Mouse (Mus musculus) neutrophil, adult 5-6 weeks (primary cell): Measurements from ENCODE around the gene Aen. TPM values are rescaled to one million over a fixed set of nuclear protein-coding genes. Genes with fewer than 3 reads are reported as not detected.

Experiments used
- ATAC-seq: fragments of 151-379, 151-347 bp; 2 replicates; pipeline ENCODE4 v1.8.0; 2017; ENCODE audit warnings: mild to moderate bottlenecking, moderate TSS enrichment; ENCODE audit not compliant: insufficient number of reproducible peaks, poor library complexity, low FRiP score, severe bottlenecking; ENCODE audit errors: extremely low read depth
- total RNA-seq: library from RNA; stranded (forward); fragments of 200-1000 nt; gene quantifications from 2 replicates; pipeline ENCODE4 v1.2.3, GENCODE M21; 2017

Gene Aen
- total RNA-seq, 1 experiment from 2014 or later, result 41.3 TPM

DNA sequence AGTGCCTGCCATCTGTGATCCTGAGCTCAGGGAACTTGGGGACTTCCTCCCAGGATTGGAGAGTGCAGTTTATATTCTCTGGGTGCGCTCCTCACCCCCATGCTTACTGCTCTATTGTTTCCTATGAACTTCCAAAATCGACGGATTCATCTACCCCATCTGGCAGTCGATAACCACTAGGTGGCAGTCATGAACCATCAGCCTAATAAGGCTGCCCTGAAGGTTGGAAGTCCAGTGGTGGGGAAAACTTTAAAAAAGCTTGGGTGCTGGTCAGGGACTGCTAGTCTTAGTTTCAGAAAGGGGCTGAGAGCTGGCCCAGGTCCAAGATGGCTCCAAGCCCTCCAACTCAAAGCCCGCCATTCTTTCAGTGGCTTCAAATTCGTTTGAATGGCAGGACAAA lies 28.6 kb downstream of the Aen start:
- peak; percentile 47; the same call in 1 of the 2 replicates for ATAC-seq

DNA sequence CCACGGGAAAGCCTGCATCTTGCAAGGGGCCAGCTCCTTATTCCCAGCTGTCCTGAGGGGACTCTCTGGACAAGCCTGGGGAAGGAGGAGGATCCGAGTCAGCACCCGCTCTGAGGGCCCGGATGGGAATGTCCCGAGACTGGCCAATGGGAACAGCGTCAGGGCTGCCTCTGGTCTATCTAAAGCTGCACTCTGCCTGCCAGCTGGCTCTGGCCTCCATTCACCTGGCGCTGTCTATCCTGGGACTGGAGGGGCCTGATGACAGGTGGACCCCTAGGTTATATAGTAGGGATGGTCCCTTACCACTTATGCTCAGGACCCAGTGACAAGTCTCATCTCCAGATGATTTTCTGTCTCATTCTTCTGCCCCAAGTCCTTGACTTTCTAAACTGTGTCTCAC lies 29.1 kb downstream of the Aen start:
- no peak for ATAC-seq

- ATAC-seq, result no peak
These were observed 30.0 kb downstream of the Aen start for GRCm38 (mm10) chr7:78925680-78926079.

DNA sequence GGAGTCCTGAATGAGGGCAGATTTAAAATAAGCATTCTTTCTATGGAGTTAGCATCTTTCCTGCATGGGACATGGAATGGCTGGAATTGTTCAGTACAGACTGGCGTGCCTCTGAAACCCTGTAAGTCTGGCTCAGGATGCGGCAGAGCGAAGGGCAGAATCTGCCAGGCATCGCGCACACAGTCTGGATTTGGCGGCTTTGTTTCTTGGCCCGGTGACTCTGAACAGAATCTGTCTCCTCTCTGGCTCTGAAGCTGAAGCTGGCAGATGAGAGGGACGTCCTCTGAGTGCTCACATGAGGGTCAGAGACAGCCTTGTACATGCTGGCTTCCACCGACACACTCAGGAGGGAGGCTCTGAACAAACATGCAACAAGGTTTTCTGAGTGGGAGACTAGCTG lies 30.5 kb downstream of the Aen start:
- no peak for ATAC-seq

DNA sequence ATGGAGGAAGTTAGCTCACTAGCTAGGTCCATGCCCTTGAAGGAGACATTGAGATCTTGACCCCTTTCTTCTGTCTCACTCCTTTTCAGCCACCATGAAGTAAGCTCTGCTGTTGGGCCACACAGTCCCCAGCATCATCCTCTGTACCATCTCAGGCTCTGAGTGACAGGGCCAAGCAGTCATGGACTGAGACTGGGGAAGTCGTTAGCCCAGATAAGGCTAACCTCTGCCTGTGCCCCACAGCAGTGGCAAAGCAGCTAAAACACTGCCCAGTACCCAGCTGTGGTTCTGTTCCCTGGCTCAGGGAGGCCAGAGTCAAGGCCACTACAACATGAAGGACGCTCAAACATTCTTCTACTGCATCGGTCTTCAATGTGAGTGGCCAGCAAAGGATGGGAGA lies 31.6 kb downstream of the Aen start:
- no peak for ATAC-seq

GRCm38 (mm10) chr7:78938957-78939602 lies 43.4 kb downstream of the Aen start:
- ATAC-seq, result no peak

DNA sequence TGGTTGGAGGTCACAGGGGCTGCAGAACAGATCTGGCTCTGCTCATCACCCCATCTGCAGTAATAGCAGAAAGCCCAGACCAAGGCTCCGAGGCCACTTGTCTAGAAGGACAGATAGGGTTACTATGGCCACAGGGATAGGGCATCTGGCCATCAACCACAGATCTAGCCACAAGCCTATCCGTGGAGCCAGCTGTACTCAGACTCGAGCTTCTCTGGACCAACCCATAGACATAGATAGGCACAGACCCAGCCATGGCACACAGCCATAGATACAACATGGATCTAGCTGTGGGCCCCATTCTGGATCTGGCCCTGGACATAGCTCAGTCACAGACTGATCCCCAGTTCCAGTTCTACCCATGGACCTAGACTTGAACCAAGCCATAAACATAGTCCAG lies 45.3 kb downstream of the Aen start:
- ATAC-seq, result no peak

- no peak for ATAC-seq
These were observed 46.9 kb downstream of the Aen start for GRCm38 (mm10) chr7:78942544-78942943.

DNA sequence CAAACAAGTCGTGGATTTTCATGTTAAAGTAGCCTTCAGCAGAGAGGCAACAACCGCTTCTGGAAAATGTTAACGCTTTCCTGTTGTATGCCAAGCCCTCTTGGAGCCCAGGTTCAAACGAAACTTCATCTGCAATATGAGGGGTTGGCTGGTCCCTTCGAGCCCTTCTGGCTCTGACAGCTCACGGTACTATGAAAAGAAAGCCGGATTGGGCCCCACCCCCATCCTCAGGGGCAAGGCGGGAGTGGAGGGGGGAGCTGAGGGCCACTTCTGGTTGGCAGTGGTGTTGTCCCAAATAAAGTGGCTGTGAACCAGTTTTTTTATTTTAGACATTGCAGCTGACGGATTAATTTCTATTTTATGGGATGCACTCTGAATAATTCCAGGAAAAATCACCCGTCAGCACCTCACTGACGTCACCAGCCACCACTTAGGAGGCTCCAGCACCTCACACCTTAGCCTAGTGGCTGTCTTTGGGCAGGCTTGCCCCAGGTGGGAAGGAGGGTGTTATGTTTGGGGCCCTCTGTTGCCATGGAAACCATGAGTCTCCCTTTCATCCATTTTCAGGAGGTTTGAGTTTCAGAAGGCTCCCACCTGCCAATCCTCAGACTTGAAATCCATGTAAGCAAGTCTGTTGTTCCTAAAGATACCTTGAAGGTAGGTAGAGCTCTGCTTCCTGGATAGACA lies 58.4 kb downstream of the Aen start:
- ATAC-seq, result no peak

- no peak for ATAC-seq
These were observed 59.0 kb downstream of the Aen start for GRCm38 (mm10) chr7:78954619-78955018.

- no peak for ATAC-seq
These were observed 59.4 kb downstream of the Aen start for GRCm38 (mm10) chr7:78955086-78955485.

- no peak for ATAC-seq
These were observed 62.9 kb downstream of the Aen start for GRCm38 (mm10) chr7:78958499-78959073.

Other genes starting within 250 kb of the Aen start
- gene Ntrk3, start 157.8 kb upstream of the Aen start, total RNA-seq, result 1.5 and 1.9 TPM in 2 replicates
- 14.2 and 18.2 TPM in 2 replicates for gene Mrps11, start 112.7 kb upstream of the Aen start, total RNA-seq
- gene Mrpl46, start 112.3 kb upstream of the Aen start, total RNA-seq, result 16.9 and 18.7 TPM in 2 replicates
- 11.1 and 14.5 TPM in 2 replicates for gene Det1, start 48.6 kb upstream of the Aen start, total RNA-seq
- gene Isg20, start 17.6 kb downstream of the Aen start, total RNA-seq, result 79.6 and 101 TPM in 2 replicates
- not detected in 2 replicates for gene Acan, start 157.6 kb downstream of the Aen start, total RNA-seq
- gene Hapln3, start 235.2 kb downstream of the Aen start, total RNA-seq, result not detected in 2 replicates